Mouse (Mus musculus) kidney, embryonic 16.5 days (tissue): ENCODE measurements around the gene Brms1. TPM values are rescaled to one million over a fixed set of nuclear protein-coding genes. Genes with fewer than 3 reads are reported as not detected.
A peak's percentile ranks its signal among the peaks of the same experiment; 100 is the strongest.

ENCODE experiments used
- ATAC-seq: fragments of 200-750 bp; cut with Nextera tagmentation; 2 replicates; pipeline ENCODE4 v1.8.0; 2017; ENCODE audit warnings: moderate TSS enrichment; ENCODE audit not compliant: low FRiP score, low TSS enrichment
- H3K27ac ChIP-seq: fragments of 300-500 bp; sonication (generic); 2 replicates; pipeline ENCODE4 v1.5.1; 2014; ENCODE audit warnings: low read length
- H3K27me3 ChIP-seq: fragments of 300-500 bp; sonication (generic); 2 replicates; pipeline ENCODE4 v1.6.1; 2014; ENCODE audit warnings: low read length, control low read depth, mixed read lengths; ENCODE audit not compliant: insufficient read depth
- H3K36me3 ChIP-seq: fragments of 300-500 bp; sonication (generic); 2 replicates; pipeline ENCODE4 v1.6.1; 2014; ENCODE audit warnings: low read length, control low read depth, mixed read lengths; ENCODE audit not compliant: insufficient read depth
- H3K4me1 ChIP-seq: fragments of 300-500 bp; sonication (generic); 2 replicates; pipeline ENCODE4 v1.6.1; 2014; ENCODE audit warnings: low read length, control low read depth, mixed read lengths; ENCODE audit not compliant: insufficient read depth
- H3K4me2 ChIP-seq: fragments of 300-500 bp; sonication (generic); replicated peaks from 2 replicates; pipeline ENCODE4 v1.6.1; 2014; ENCODE audit warnings: low read depth, low read length
- H3K4me3 ChIP-seq: fragments of 300-500 bp; sonication (generic); 2 replicates; pipeline ENCODE4 v1.5.1; 2014; ENCODE audit warnings: mild to moderate bottlenecking, low read length
- H3K9ac ChIP-seq: fragments of 300-500 bp; sonication (generic); replicated peaks from 2 replicates; pipeline ENCODE4 v1.6.1; 2014; ENCODE audit warnings: low read length
- H3K9me3 ChIP-seq: fragments of 300-500 bp; sonication (generic); 2 replicates; pipeline ENCODE4 v1.6.1; 2016; ENCODE audit warnings: low read length, control low read depth
- WGBS: fragments of 180-500 bp; shearing (Covaris S2); extraction: QIAGEN DNeasy Blood & Tissue Kit; methylation state at CpG from one replicate; pipeline ENCODE4 v1.1.7; 2014; 5-methylcytosine and 5-hydroxymethylcytosine counted together
- polyA plus RNA-seq: library from polyadenylated mRNA; unstranded; fragments of >200 nt; fragmentation: Nextera tagmentation; extraction: Ambion mirVana; gene quantifications from 2 replicates; pipeline ENCODE4 v1.2.1, GENCODE M21; 2015

Brms1 gene
- polyA plus RNA-seq, 1 experiment from 2014 or later: 53.1 TPM

DNA sequence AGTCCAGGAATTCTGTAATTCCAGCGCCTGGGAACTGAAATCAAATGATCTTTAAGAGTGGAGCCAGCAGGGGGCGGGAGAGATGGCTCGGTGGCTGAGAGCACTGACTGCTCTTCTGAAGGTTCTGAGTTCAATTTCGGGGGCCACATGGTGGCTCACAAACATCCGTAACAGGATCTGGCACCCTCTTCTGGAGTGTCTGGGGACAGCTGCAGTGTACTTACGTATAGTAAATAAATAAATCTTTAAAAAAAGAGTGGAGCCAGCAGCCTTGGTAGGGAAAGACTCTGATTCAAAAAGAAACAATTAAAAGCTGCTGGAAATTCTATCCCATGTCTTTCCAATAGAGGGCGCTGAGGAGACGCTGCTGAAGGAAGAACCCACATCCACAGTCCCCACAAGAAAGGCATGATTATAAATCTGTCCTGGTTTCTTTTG, 26.2 kb upstream of the Brms1 start:
- WGBS: 19% methylated on average over 8 of the region's 8 CpGs
- Histone ChIP-seq H3K36me3 (no peaks in the 10 kb centered on the region), H3K27ac (no peak overlapping the region), H3K4me2 (no peak overlapping the region), H3K4me1 (peaks cover 10% of the 10 kb centered on the region), H3K27me3 (no peaks in the 10 kb centered on the region), H3K9ac (no peak overlapping the region), H3K9me3 (no peaks in the 10 kb centered on the region), H3K4me3 (no peak overlapping the region)
- ATAC-seq: no peak

- Histone ChIP-seq H3K9me3 (no peaks in the 10 kb centered on the region), H3K4me3 (no peak overlapping the region), H3K4me2 (peak overlapping the region; percentile 22; the same call in 1 of the 2 replicates), H3K9ac (no peak overlapping the region), H3K27me3 (no peaks in the 10 kb centered on the region), H3K36me3 (no peaks in the 10 kb centered on the region), H3K4me1 (peaks cover 10% of the 10 kb centered on the region), H3K27ac (peak overlapping the region; percentile 78)
- peak; percentile 84 for ATAC-seq
- 32% methylated on average over 10 of the region's 10 CpGs for WGBS
These were observed 24.9 kb upstream of the Brms1 start for GRCm38 (mm10) chr19:5016221-5016742.

- ATAC-seq: no peak; the same call in 1 of the 2 replicates
These were observed 24.4 kb upstream of the Brms1 start for GRCm38 (mm10) chr19:5016782-5017181.

GRCm38 (mm10) chr19:5017611-5018010, 23.5 kb upstream of the Brms1 start:
- Histone ChIP-seq H3K4me2 (no peak overlapping the region), H3K9me3 (no peaks in the 10 kb centered on the region), H3K4me3 (no peak overlapping the region), H3K27me3 (no peaks in the 10 kb centered on the region), H3K9ac (no peak overlapping the region), H3K36me3 (no peaks in the 10 kb centered on the region), H3K27ac (no peak overlapping the region), H3K4me1 (peaks cover 10% of the 10 kb centered on the region)
- ATAC-seq: no peak
- WGBS: 88% methylated on average over 4 of the region's 4 CpGs

More at GRCm38 (mm10) chr19:5016782-5017181, 24.4 kb upstream of the Brms1 start:
- Histone ChIP-seq H3K27ac (peak overlapping the region; percentile 78), H3K9me3 (no peaks in the 10 kb centered on the region), H3K4me3 (no peak overlapping the region), H3K27me3 (no peaks in the 10 kb centered on the region), H3K36me3 (no peaks in the 10 kb centered on the region), H3K4me1 (peaks cover 10% of the 10 kb centered on the region), H3K9ac (no peak overlapping the region), H3K4me2 (peak overlapping the region; percentile 22; the same call in 1 of the 2 replicates)
- WGBS: 21% methylated on average over 12 of the region's 12 CpGs

DNA sequence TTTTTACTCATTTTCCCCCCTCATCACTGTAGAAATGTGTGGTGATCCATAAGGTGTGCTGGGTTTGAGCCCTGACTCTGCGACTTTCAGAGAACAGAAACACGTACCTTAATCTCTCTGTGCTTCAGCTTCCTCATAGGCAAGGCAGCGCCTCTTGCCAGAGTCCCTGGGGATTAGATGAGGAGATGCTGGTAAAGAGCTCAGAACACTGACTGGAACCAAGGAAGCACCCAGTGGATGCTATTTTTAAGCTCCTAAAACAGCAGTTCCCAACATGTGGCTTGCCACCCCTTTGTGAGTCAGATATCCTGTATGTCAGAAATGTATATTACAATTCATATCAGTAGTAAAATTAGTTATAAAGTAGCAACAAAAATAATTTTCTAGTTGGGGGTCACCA, 23.0 kb upstream of the Brms1 start:
- ATAC-seq: no peak
- Histone ChIP-seq H3K27ac (no peak overlapping the region), H3K9ac (no peak overlapping the region), H3K9me3 (no peaks in the 10 kb centered on the region), H3K27me3 (no peaks in the 10 kb centered on the region), H3K4me3 (no peak overlapping the region), H3K4me2 (no peak overlapping the region), H3K36me3 (no peaks in the 10 kb centered on the region), H3K4me1 (peaks cover 10% of the 10 kb centered on the region)
- WGBS: 84% methylated on average over 3 of the region's 3 CpGs

- no peak overlapping the region for H3K9ac ChIP-seq
- peaks cover 9% of the 10 kb centered on the region for H3K4me1 ChIP-seq
- H3K36me3 ChIP-seq: no peaks in the 10 kb centered on the region
- H3K27me3 ChIP-seq: no peaks in the 10 kb centered on the region
- no peak overlapping the region for H3K27ac ChIP-seq
- 68% methylated on average over 2 of the region's 2 CpGs for WGBS
- H3K4me3 ChIP-seq: no peak overlapping the region
- no peaks in the 10 kb centered on the region for H3K9me3 ChIP-seq
- no peak for ATAC-seq
- H3K4me2 ChIP-seq: no peak overlapping the region
These were observed 19.7 kb upstream of the Brms1 start for GRCm38 (mm10) chr19:5021416-5021815.

DNA sequence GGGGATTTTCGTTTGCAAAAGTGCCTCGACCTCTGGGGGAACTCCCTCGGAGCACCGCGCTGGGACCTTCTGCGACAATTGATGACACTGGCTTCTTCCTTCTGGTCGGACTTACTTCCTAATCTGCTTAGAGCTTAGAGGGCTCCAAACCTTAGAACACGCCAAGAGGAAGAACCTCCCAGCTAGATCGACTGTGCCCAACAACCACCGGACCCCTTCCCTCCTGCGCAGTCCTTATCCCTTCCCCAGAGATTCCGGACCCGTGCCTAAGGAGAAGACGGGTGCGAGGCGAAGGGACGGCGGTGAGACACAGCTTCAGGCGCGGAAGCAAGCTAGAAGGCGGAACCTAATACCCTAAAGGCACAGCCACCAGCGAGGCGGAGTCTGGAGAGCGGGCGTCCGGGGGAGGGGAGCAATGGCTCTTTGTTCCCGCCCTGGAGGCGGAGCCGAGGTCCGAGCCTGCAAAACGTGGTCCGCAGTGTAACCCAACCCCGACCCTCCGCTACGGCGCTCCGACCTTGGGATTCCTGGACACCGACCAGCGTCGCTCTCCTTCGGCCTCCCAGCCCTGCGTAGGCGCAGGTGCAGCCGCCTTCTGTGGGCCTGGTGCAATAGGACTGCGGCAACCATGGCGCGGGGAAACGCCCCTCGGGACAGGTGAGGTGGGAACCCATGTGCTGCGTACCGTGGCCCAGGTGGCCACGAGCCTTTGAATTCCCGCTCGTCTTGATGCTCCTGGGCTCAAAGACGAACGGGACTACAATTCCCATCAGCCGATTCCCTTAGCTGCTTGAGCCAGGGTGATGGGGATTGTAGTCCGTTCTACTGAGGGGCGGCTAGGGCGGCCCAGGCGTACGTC, 17.3 kb upstream of the Brms1 start, which contains the start of gene Slc29a2:
Slc29a2 (plus strand) TSS at position 240 of the 859 bp plus-strand sequence.
- no peaks in the 10 kb centered on the region for H3K27me3 ChIP-seq
- peak; percentile 97 for ATAC-seq
- peak within 1 kb of the TSS; percentile 97 for H3K4me2 ChIP-seq
- H3K9me3 ChIP-seq: no peaks in the 10 kb centered on the region
- peak within 1 kb of the TSS; percentile 85 for H3K27ac ChIP-seq
- H3K4me3 ChIP-seq: peak within 1 kb of the TSS; percentile 86
- H3K9ac ChIP-seq: peak within 1 kb of the TSS; percentile 82
- WGBS: under 1% methylated on average over 62 of the region's 62 CpGs
- H3K4me1 ChIP-seq: peaks cover 7% of the 10 kb centered on the region; the same call in 1 of the 2 replicates
- H3K36me3 ChIP-seq: peaks cover 8% of the 10 kb centered on the region; the same call in 1 of the 2 replicates

GRCm38 (mm10) chr19:5026111-5026510, 15.0 kb upstream of the Brms1 start:
- Histone ChIP-seq H3K9me3 (no peaks in the 10 kb centered on the region), H3K4me1 (peaks cover 7% of the 10 kb centered on the region; the same call in 1 of the 2 replicates), H3K27ac (no peak overlapping the region), H3K9ac (no peak overlapping the region), H3K36me3 (peaks cover 22% of the 10 kb centered on the region; the same call in 1 of the 2 replicates), H3K4me2 (no peak overlapping the region), H3K4me3 (no peak overlapping the region), H3K27me3 (no peaks in the 10 kb centered on the region)
- ATAC-seq: no peak
- WGBS: 82% methylated on average over 8 of the region's 8 CpGs

- H3K4me1 ChIP-seq: no peaks in the 10 kb centered on the region
- H3K27me3 ChIP-seq: no peaks in the 10 kb centered on the region
- H3K27ac ChIP-seq: no peak overlapping the region
- no peak overlapping the region for H3K9ac ChIP-seq
- no peak for ATAC-seq
- H3K4me2 ChIP-seq: no peak overlapping the region
- H3K4me3 ChIP-seq: no peak overlapping the region
- H3K36me3 ChIP-seq: peaks cover 21% of the 10 kb centered on the region; the same call in 1 of the 2 replicates
- 83% methylated on average over 3 of the region's 3 CpGs for WGBS
- H3K9me3 ChIP-seq: no peaks in the 10 kb centered on the region
These were observed 8.5 kb upstream of the Brms1 start for GRCm38 (mm10) chr19:5032686-5033085.

DNA sequence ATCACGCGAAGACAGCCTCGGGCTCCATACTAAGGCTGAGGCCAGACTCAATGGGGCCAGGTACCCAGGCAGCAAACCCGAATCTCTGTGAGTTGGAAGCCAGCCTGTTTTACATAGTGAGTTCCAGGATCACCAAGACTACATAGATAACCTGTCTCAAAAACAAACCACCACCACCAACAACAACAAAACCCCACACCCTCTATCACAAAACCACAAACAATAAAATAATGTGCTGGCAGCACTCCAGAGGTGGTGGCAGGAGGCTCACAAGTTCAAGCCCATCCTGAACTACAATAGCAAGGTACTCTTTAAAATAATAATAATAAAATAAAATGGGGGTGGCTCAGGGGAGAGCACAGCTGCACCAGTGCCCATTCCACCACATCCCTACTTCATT, 4.6 kb upstream of the Brms1 start:
- WGBS: 82% methylated on average over 4 of the region's 4 CpGs
- Histone ChIP-seq H3K36me3 (0 out of 2 replicates have a peak, but pooled peaks cover 1% of the 10 kb centered on the region), H3K4me3 (no peak overlapping the region), H3K9ac (no peak overlapping the region), H3K9me3 (no peaks in the 10 kb centered on the region), H3K4me1 (peaks cover 17% of the 10 kb centered on the region), H3K27me3 (no peaks in the 10 kb centered on the region), H3K27ac (no peak overlapping the region), H3K4me2 (no peak overlapping the region)
- ATAC-seq: no peak
